Mouse (Mus musculus) kidney, adult 2 months (tissue): ENCODE measurements around the gene Eme2.

ENCODE experiments used
- CTCF ChIP-seq: fragments of 200-500 bp; conservative IDR thresholded peaks from 2 replicates; pipeline ENCODE4 v1.5.1; 2011; ENCODE audit warnings: low read depth, mild to moderate bottlenecking, control low read depth, low read length, moderate library complexity, mixed read lengths; ENCODE audit not compliant: insufficient read depth, insufficient read length
- POLR2A ChIP-seq: fragments of 200-500 bp; IDR thresholded peaks from one replicate; pipeline ENCODE4 v1.6.1; 2011; ENCODE audit warnings: low read depth, low read length, control low read depth

GRCm38 (mm10) chr17:24890151-24891092 is 4.5 kb downstream of the Eme2 start:
- no peak for TF ChIP-seq CTCF
- peak; percentile 75 for TF ChIP-seq POLR2A
